Comparison of ENCODE assay signal across 17 mouse cellular contexts in the genomic region with DNA sequence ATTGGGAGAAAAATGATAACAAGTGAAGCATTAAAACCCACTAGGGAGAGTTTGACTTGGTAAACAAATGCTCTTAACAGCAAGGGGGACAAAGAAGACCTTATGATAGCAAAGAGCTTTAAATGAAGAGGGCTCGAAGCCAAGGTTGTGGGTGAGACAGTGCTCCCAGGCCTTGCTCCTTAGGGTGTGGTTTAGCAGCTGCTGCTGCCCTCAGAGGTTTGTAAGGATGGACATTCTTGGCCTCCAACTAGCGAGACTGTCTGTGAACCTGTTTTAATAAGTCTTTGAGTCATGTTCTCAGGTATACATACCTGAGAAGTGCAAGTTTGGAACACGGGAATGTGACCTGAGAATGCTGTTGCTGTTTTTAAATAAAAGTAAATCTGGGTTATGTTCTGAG.
"Had no signal": no experiment of that assay in that cellular context is flagged by ENCODE, and none has a peak within 500 bp of the region (broad histone marks: within the 10 kb centered on the region; RNA-seq: fewer than 3 reads in every experiment).

No protein-coding gene starts in this region.

- H3K36me3 ChIP-seq: lung, embryonic 15.5 days; midbrain, embryonic 13.5 days; midbrain, embryonic 15.5 days; neural tube, embryonic 12.5 days; stomach, embryonic 15.5 days had no signal

- H3K27me3 ChIP-seq: midbrain, embryonic 15.5 days; neural tube, embryonic 12.5 days; stomach, embryonic 15.5 days had no signal

- H3K9ac ChIP-seq: liver, postnatal 0 days; lung, embryonic 15.5 days; midbrain, embryonic 13.5 days; midbrain, embryonic 15.5 days; neural tube, embryonic 12.5 days; stomach, embryonic 15.5 days had no signal

- H3K4me2 ChIP-seq: lung, embryonic 15.5 days; midbrain, embryonic 11.5 days; midbrain, embryonic 13.5 days; midbrain, embryonic 15.5 days; neural tube, embryonic 12.5 days; stomach, embryonic 15.5 days had no signal

- ATAC-seq: liver, postnatal 0 days; lung, postnatal 0 days; midbrain, embryonic 13.5 days; midbrain, embryonic 15.5 days had no signal

- H3K9me3 ChIP-seq: lung, embryonic 15.5 days; midbrain, embryonic 13.5 days; midbrain, embryonic 15.5 days; neural tube, embryonic 12.5 days; stomach, embryonic 15.5 days had no signal

- DNase-seq: liver, postnatal 0 days; lung, adult 2 months; lung, postnatal 14 days; lung, postnatal 36 days; right cerebral cortex, postnatal 14 days; thymus, adult 2 months; thymus, postnatal 25 days; thymus, postnatal 4 days had no signal

- H3K27ac ChIP-seq: lung, embryonic 15.5 days; macrophage; midbrain, embryonic 13.5 days; midbrain, embryonic 15.5 days; neural tube, embryonic 12.5 days; stomach, embryonic 15.5 days; stomach, postnatal 0 days had no signal

- H3K4me3 ChIP-seq: lung, embryonic 15.5 days; midbrain, embryonic 13.5 days; midbrain, embryonic 15.5 days; neural tube, embryonic 12.5 days; stomach, embryonic 15.5 days had no signal
